Mouse (Mus musculus) MEL (cell line): ENCODE data around the gene Diaph3.

Source experiments
- CTCF ChIP-seq, 3 experiments: IDR thresholded peaks in 2 of 3; conservative IDR thresholded peaks in 1 of 3; 2 replicates each; pipeline ENCODE4 v1.5.1; 2011 to 2012; ENCODE audit warnings: low read length in 3 of 3, low read depth in 2 of 3, mild to moderate bottlenecking in 2 of 3, improper control_type of control experiment in 1 of 3, inconsistent platforms in 1 of 3, mixed read lengths in 1 of 3, moderate library complexity in 1 of 3; ENCODE audit not compliant: control insufficient read depth in 1 of 3, insufficient read depth in 1 of 3, poor library complexity in 1 of 3, severe bottlenecking in 1 of 3
- ELF1 ChIP-seq: IDR thresholded peaks from 2 replicates; pipeline ENCODE4 v1.6.1; 2014; ENCODE audit warnings: low read depth, mild to moderate bottlenecking, inconsistent platforms, low read length, improper control_type of control experiment, moderate library complexity
- HCFC1 ChIP-seq: IDR thresholded peaks from 2 replicates; pipeline ENCODE4 v1.6.1; 2012; ENCODE audit warnings: low read depth, mild to moderate bottlenecking, inconsistent platforms, low read length, improper control_type of control experiment, moderate library complexity
- POLR2A ChIP-seq, 2 experiments: IDR thresholded peaks; 2 replicates each; pipeline ENCODE4 v1.6.1; 2011 to 2012; ENCODE audit warnings: low read length in 2 of 2, mild to moderate bottlenecking in 2 of 2, control low read depth in 1 of 2, improper control_type of control experiment in 1 of 2, low read depth in 1 of 2, moderate library complexity in 1 of 2; ENCODE audit not compliant: control insufficient read depth in 1 of 2, insufficient read depth in 1 of 2, poor library complexity in 1 of 2
- UBTF ChIP-seq: IDR thresholded peaks from 2 replicates; pipeline ENCODE4 v1.6.1; 2012; ENCODE audit warnings: low read depth, mild to moderate bottlenecking, inconsistent platforms, low read length, improper control_type of control experiment, moderate library complexity, borderline replicate concordance; ENCODE audit not compliant: insufficient read depth
- USF2 ChIP-seq, 2 experiments: IDR thresholded peaks; 2 replicates each; pipeline ENCODE4 v1.6.1; 2011 to 2012; ENCODE audit warnings: improper control_type of control experiment in 2 of 2, low read length in 2 of 2, borderline replicate concordance in 1 of 2, inconsistent platforms in 1 of 2, low read depth in 1 of 2, mild to moderate bottlenecking in 1 of 2; ENCODE audit not compliant: insufficient read depth in 1 of 2
- ZC3H11A ChIP-seq: IDR thresholded peaks from 2 replicates; pipeline ENCODE4 v1.6.1; 2012; ENCODE audit warnings: low read depth, mild to moderate bottlenecking, inconsistent platforms, low read length, improper control_type of control experiment

DNA sequence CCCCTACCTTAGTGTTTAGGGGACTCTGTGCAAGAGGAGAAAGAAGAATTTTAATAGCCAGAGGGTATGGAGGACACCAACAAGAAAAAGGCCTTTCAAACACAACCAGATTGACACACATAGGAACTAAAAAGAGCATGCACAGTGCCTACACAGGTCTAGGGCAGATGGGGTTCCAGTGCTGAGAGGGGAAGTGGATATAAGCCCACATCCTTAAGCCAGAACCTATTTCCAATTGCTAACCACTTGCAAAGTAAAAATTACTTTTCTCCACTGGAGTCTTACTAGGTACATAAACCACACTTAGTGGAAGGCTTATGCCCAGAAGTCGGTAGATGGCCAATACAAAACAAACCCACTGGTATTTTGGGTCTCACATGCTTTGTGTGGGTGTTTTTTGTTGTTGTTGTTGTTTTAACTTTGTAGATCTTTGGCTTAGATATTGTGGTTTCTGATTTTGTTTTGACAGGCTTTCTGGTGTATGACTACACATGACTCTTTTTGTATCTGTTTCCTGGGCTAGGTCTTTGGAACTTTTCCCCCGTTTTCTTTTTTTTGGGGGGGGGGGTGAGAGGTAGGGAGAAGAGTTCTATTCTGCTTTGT is 426.8 kb downstream of the Diaph3 start:
- TF ChIP-seq CTCF (IDR thresholded peaks at IDR 0.05 in 2 of 3, conservative IDR thresholded peaks at IDR 0.05 in 1 of 3; ENCODE audit: control insufficient read depth in 1 of 3, insufficient read depth in 1 of 3, low read depth in 2 of 3, low read length in 3 of 3, poor library complexity in 1 of 3, severe bottlenecking in 1 of 3): no peak
- no peak for TF ChIP-seq ZC3H11A
- no peak for TF ChIP-seq HCFC1
- TF ChIP-seq ELF1: no peak
- no peak for TF ChIP-seq UBTF
- no peak for TF ChIP-seq USF2 (IDR thresholded peaks at IDR 0.05; ENCODE audit: borderline replicate concordance in 1 of 2, insufficient read depth in 1 of 2, low read depth in 1 of 2, low read length in 2 of 2)
- TF ChIP-seq POLR2A (IDR thresholded peaks at IDR 0.05; ENCODE audit: control insufficient read depth in 1 of 2, insufficient read depth in 1 of 2, low read depth in 1 of 2, low read length in 2 of 2, poor library complexity in 1 of 2): no peak
